Mouse (Mus musculus) CH12.LX (cell line): ENCODE data around the gene Hoxa7.

ENCODE experiments used
- BHLHE40 ChIP-seq: IDR thresholded peaks from 2 replicates; pipeline ENCODE4 v1.6.1; 2011; ENCODE audit warnings: mild to moderate bottlenecking, low read depth, low read length, improper control_type of control experiment
- CTCF ChIP-seq, 2 experiments: IDR thresholded peaks in 1 of 2; conservative IDR thresholded peaks in 1 of 2; 2 replicates each; pipeline ENCODE4 v1.5.1; 2011 to 2012; ENCODE audit warnings: low read depth in 2 of 2, low read length in 2 of 2, improper control_type of control experiment in 1 of 2, inconsistent platforms in 1 of 2, mild to moderate bottlenecking in 1 of 2, moderate library complexity in 1 of 2
- EP300 ChIP-seq: IDR thresholded peaks from 2 replicates; pipeline ENCODE4 v1.6.1; 2011; ENCODE audit warnings: low read length, improper control_type of control experiment
- POLR2A ChIP-seq: IDR thresholded peaks from 2 replicates; pipeline ENCODE4 v1.6.1; 2011; ENCODE audit warnings: low read depth, mild to moderate bottlenecking, improper control_type of control experiment, low read length
- POLR2AphosphoS2 ChIP-seq: IDR thresholded peaks from 2 replicates; pipeline ENCODE4 v1.6.1; 2011; ENCODE audit warnings: low read depth, low read length, improper control_type of control experiment
- TCF12 ChIP-seq: IDR thresholded peaks from 2 replicates; pipeline ENCODE4 v1.6.1; 2014; ENCODE audit warnings: low read depth, mild to moderate bottlenecking, inconsistent platforms, low read length, improper control_type of control experiment
- ZC3H11A ChIP-seq: IDR thresholded peaks from 2 replicates; pipeline ENCODE4 v1.6.1; 2012; ENCODE audit warnings: low read depth, mild to moderate bottlenecking, inconsistent platforms, low read length, improper control_type of control experiment
- ZNF384 ChIP-seq: IDR thresholded peaks from 2 replicates; pipeline ENCODE4 v1.6.1; 2012; ENCODE audit warnings: low read depth, low read length, improper control_type of control experiment, inconsistent platforms

DNA sequence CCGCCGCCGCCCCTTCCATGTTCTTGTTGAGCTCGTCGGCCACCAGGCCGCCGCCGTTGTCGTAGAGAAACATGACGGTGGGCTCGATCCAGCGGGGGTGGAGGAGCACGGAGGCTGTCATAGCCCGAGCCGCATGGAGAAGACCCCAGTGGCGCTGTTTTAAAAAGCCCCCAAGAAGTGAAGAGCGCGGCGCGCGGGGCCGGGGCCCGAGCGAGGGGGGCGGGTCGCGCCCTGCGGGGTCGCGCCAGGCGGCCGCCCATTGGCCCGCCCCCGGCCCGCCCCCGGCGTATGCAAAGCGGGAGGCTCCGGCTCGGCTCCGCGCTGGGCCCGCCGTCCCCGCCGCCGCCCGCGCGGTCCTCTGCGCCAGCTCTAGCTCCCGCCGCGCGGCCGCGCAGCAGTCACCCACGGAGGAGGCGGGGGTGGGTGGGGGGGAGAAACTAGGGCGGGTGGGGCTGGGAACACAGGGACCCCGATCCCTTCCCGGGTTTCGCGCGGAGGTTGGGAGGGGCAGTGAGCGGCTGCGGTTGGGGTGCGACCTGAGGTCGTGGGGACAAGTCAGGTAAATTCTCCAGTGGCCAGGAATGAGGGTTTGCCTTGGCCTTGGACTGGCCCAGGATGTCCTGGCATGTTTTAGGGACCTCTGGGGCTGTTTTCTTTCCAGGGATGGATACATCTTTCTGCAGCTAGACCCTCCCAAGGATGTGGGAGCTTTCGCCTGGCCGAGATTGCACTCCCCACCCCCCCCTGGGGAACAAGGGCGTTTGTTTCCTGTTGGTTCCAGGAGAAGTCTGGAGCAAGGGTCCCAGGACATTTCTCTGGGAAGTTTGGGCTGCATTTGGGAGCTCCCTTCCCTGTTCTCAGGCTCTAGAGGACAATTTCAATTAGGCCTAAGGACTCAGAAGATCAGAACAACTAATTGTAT is 39.3 kb upstream of the Hoxa7 start, which contains the start of gene Hoxa13:
- TF ChIP-seq BHLHE40 (no peak), POLR2AphosphoS2 (no peak), POLR2A (peak; percentile 23; the same call in 1 of the 2 replicates), CTCF (conservative IDR thresholded peaks at IDR 0.05 in 1 of 2, IDR thresholded peaks at IDR 0.05 in 1 of 2; ENCODE audit: low read depth in 2 of 2, low read length in 2 of 2) (no peak), ZC3H11A (no peak), ZNF384 (no peak), EP300 (no peak), TCF12 (no peak)
